Mouse (Mus musculus) T-helper 17 cell (primary cell): ENCODE data around the gene Clic3.
"Not testable (repeated sequence)": the region's sequence is repeated elsewhere in the genome, so short reads cannot be mapped to it uniquely, and the experiment has no call there.

ENCODE experiments used
- in situ Hi-C, 2 experiments: fragments of 300-600 bp; cut with MboI, MseI; formaldehyde crosslinking; loops; 1 replicate in 1 of 2; 2 replicates in 1 of 2; pipeline ENCODE4 v1.15.1; 2025; ENCODE audit warnings: high pct_unique_total_duplicates in 2 of 2

The Clic3 gene

DNA sequence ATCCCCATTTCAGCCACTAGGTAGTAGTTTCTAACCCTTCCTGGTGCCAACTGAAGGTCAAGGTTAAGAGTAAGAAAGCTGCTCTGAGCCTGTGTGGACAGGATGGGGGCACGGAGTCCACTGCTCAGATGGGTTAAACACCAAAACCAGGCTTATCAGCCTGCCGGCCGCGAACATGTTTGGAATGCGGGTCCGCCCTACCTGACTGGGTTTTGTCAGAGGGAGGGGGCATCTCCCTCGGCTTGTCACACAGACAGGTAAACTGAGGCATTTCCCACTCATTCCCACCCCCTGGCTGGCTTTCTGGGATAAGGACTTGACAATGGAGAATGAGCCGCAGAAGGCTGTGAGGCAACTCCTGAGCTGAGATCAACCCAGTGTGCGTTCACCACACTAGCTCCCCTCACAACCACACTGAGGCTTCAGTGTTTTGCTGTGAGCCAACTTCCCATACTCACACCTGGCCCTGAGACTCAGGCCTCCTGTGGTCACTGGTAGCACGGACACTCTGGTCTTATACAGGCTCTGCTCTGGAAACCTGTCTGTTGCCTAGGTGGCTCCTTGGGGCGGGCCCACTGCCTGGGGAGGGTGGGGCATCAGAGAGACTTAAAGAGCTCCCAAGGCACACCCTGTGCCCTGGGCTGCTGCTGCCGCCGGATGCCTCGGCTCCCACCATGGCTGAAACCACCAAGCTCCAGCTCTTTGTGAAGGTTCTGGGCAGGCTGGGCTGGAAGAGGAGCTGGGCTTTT is at the start of gene Clic3:
Gene Clic3, plus strand, starts transcription at position 634 of the 749 bp plus-strand sequence.
- in situ Hi-C loops = no loop called here

DNA sequence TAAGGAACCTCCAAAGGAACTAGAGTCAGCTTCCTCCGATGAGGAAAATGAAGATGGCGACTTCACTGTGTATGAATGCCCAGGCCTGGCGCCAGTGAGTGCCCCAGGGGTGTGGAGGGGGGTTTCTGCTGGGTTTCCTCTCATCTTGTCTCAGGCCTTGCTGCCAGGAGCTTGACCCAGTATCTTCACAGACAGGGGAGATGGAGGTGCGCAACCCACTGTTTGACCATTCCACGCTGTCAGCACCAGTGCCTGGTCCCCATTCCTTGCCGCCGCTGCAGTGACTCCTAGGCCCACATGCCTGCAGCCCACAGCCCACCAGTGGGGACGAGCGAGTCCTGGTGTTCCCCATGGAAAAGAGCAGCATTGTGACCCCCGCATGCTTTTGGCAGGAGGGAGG is 47.7 kb upstream of the Clic3 start:
- in situ Hi-C loops = no loop called here

GRCm38 (mm10) chr2:25413436-25413835 is 43.2 kb upstream of the Clic3 start:
- in situ Hi-C loops = not testable (repeated sequence)

GRCm38 (mm10) chr2:25417426-25417825 is 39.2 kb upstream of the Clic3 start:
- in situ Hi-C loops = no loop called here

DNA sequence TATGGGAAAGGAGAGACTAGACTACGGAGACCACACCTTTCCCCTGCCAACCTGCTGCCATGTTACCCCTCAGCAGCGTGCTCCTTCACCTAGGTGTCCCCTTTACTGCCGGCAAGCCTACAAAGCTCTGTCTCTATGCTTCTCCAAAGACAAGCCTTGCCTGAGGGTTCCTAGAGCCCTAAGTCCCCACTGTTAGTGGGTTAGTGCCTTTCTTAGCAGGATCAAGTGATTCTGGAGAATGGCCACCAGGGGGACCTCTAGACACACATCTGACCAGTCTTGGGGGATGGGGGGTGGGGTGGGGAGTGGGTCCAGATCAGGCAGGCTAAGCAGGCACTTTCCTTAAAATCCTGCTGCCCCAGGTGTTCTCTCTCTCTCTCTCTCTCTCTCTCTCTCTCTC is 34.7 kb upstream of the Clic3 start:
- in situ Hi-C loops = loop anchor here in 1 of 2 experiments (10.0 kb wide), 1 partner anchor 1333 kb away; no protein-coding TSS in a partner anchor

- in situ Hi-C loops = loop anchor here in 1 of 2 experiments (10.0 kb wide), 1 partner anchor 1332 kb away; no protein-coding TSS in a partner anchor
Measured at GRCm38 (mm10) chr2:25422587-25423410, 33.8 kb upstream of the Clic3 start, which contains the start of gene Fut7. Gene Fut7 (plus strand): TSS chr2:25423267.

DNA sequence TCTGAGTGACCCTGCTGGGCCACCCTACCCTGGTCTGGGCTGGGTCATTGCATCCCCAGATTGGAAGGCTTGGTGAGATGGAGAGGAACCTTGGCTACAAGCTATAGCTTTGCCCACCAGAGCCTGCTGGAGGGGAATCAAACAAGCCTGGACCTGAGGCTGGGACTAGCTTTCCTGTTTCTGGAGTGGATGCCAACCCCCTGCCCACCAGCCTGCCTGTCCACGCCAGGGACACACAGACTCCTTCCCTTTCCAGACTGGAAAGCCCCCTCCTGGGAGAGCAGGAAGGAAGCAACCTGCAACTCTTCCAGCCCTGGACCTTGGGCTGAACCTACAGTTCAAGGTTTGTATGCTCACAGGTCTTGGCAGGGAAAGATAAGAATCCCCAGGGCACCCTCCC is 33.0 kb upstream of the Clic3 start:
- in situ Hi-C loops = loop anchor here in 1 of 2 experiments (10.0 kb wide), 1 partner anchor 1331 kb away; no protein-coding TSS in a partner anchor

DNA sequence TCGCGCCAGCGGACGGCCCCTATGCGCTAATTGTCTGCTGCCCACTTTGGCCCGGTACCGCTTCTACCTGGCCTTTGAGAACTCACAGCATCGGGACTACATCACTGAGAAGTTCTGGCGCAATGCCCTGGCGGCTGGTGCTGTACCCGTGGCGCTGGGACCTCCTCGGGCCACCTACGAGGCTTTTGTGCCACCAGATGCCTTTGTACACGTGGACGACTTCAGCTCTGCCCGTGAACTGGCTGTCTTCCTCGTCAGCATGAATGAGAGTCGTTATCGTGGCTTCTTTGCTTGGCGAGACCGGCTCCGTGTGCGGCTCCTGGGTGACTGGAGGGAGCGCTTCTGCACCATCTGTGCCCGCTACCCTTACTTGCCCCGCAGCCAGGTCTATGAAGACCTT is 31.2 kb upstream of the Clic3 start:
- in situ Hi-C loops = loop anchor here in 1 of 2 experiments (10.0 kb wide), 1 partner anchor 1329 kb away; no protein-coding TSS in a partner anchor

- in situ Hi-C loops = loop anchor here in 1 of 2 experiments (10.0 kb wide), 1 partner anchor 1328 kb away; no protein-coding TSS in a partner anchor
Measured at GRCm38 (mm10) chr2:25426721-25427191, 29.9 kb upstream of the Clic3 start.

DNA sequence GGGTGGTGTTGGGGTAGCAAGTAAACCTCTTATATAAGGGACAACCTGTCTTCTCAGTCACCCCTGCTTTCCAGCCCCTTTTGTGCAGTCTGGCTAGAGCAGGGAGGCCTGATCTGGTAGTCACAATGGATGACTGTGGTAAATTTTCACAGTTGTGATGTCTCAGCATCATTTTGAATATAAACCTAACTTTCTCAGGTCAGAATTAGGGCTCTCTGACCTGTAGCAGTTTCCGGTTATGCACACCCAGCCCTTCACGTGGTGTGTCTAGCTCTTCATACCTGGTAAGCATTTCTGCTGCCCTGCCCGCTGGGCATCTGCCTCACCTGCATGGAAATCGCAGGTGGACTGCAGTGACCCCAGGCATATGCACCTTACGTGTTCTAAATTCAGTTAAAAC is 29.4 kb upstream of the Clic3 start:
- in situ Hi-C loops = loop anchor here in 1 of 2 experiments (10.0 kb wide), 1 partner anchor 1328 kb away; no protein-coding TSS in a partner anchor

GRCm38 (mm10) chr2:25428442-25429236 is 28.0 kb upstream of the Clic3 start, which contains the start of gene Abca2:
Gene Abca2 (plus strand): TSS chr2:25428703.
- in situ Hi-C loops = loop anchor here in 1 of 2 experiments (10.0 kb wide), 1 partner anchor 1326 kb away; no protein-coding TSS in a partner anchor

GRCm38 (mm10) chr2:25429435-25430180 is 27.0 kb upstream of the Clic3 start:
- in situ Hi-C loops = loop anchor here in 1 of 2 experiments (5.0 to 10.0 kb wide), 2 partner anchors 53 to 1325 kb away; no protein-coding TSS in a partner anchor

DNA sequence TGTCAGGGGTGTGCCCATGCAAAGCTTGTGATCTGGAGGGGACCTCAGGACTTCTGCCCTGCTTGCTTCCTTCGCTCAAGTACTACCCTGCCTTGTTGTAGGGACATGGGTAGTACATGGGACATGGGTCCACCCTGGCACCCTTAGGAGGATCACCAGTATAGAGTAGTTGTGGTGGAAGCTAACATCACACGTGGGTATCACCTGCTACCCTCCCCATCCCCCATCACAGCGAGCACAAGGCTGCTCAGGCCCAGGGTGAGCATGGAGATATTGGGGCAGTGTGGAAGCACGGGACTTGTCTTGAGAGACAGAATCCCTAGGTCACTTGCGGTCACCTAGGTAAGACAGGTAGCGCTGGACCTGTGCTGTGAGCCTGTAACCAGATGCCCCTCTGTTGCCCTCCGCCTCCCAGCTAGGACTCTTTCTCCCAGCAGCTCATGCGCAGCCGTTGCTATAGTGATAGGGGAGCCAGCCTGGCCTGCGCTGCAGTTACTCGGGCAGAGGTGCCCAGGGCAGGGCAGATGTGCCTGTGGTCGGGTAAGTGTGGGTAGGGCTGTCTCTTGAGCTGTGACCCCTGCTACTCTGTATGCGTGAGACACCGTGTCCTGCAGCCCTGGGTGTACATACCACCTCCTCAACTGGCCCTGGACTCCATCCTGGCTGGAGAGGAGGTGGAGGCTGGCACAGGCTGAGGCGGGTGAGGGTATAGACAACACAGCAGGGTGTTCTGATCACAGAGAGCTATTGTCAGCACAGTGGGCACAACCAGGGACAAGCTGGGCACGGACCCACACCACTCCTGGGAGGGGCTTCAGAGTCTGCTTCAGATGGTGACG is 26.0 kb upstream of the Clic3 start:
- in situ Hi-C loops = loop anchor here in 1 of 2 experiments (5.0 kb wide), 1 partner anchor 52 kb away; no protein-coding TSS in a partner anchor

GRCm38 (mm10) chr2:25431308-25431855 is 25.3 kb upstream of the Clic3 start:
- in situ Hi-C loops = loop anchor here in 1 of 2 experiments (5.0 kb wide), 1 partner anchor 51 kb away; no protein-coding TSS in a partner anchor

DNA sequence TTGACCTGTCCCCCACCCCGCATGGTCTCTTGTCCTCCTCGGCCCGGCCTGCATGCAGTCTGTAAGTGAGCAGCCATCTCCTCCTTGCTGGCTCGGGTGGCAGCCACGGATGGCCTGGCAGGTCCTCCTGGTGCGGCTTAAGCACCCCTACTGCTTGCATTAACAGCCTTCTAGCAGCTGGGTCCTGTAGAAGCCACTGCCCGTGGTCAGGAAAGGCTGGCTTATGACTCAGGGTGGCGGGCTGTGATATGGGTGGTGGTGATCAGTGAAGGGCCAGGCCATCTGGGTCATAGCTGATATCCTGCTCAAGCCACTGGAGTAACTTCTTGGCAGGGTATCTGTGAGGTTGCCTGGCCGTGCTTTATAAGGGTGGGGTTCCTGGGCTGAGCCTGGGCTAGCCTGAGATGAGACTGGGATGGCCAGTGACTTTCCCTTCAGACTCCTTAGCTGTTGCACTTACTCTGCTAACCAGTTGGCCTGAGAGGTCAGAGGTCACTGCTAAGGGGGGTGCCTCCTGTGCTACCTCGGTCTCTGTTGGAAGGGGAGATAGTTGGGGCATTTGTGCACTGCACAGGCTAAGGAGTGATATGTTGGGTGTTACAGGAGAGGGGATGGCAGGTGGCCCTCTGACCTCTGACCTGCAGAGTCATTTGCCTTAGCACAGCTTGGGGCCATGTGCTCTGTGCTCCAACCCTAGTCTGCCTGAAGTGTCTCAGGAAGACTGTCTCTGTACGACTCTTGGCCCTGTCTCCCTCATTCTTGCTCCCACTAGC is 24.1 kb upstream of the Clic3 start:
- in situ Hi-C loops = loop anchor here in 1 of 2 experiments (5.0 kb wide), 1 partner anchor 50 kb away; no protein-coding TSS in a partner anchor

GRCm38 (mm10) chr2:25433101-25433500 is 23.5 kb upstream of the Clic3 start:
- in situ Hi-C loops = loop anchor here in 1 of 2 experiments (5.0 kb wide), 1 partner anchor 49 kb away; no protein-coding TSS in a partner anchor

DNA sequence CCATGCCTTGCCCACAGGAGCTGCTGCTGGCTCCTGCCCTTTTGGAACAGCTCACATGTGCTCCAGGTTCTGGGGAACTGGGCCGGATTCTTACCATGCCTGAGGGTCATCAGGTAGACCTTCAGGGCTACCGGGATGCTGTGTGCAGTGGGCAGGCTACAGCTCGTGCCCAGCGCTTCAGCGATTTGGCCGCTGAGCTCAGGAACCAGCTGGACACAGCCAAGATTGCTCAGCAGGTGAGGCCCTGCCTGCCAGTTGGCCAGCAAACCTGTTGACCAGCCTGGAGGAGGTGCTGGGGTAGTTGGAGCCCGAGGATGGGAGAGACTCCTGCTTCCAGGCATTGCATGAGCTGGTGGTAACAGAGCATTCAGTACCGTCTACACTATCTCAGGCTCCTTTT is 22.3 kb upstream of the Clic3 start:
- in situ Hi-C loops = loop anchor here in 1 of 2 experiments (5.0 kb wide), 1 partner anchor 48 kb away; no protein-coding TSS in a partner anchor
